Mouse (Mus musculus) hindbrain, postnatal 0 days (tissue): ENCODE results near the gene Il1r2. TPM values are rescaled to one million over a fixed set of nuclear protein-coding genes. Genes with fewer than 3 reads are reported as not detected.

Source experiments
- ATAC-seq: fragments of 200-750 bp; cut with Nextera tagmentation; 2 replicates; pipeline ENCODE4 v1.8.0; 2017; ENCODE audit warnings: mild to moderate bottlenecking, moderate TSS enrichment, moderate library complexity
- DNase-seq: peaks from one replicate; pipeline ENCODE4 v3.0.0-alpha.2; 2015; ENCODE audit warnings: low spot score
- H3K27ac ChIP-seq: fragments of 300-500 bp; sonication (generic); 2 replicates; pipeline ENCODE4 v1.5.1; 2014; ENCODE audit warnings: mild to moderate bottlenecking
- H3K27me3 ChIP-seq: fragments of 300-500 bp; sonication (generic); 2 replicates; pipeline ENCODE4 v1.6.1; 2014; ENCODE audit warnings: low read length, mixed read lengths; ENCODE audit not compliant: insufficient read depth
- H3K36me3 ChIP-seq: fragments of 300-500 bp; sonication (generic); 2 replicates; pipeline ENCODE4 v1.6.1; 2014; ENCODE audit warnings: low read length, mixed read lengths; ENCODE audit not compliant: insufficient read depth
- H3K4me1 ChIP-seq: fragments of 300-500 bp; sonication (generic); 2 replicates; pipeline ENCODE4 v1.6.1; 2014; ENCODE audit warnings: antibody characterized with exemption, low read length, mixed read lengths; ENCODE audit not compliant: insufficient read depth
- H3K4me2 ChIP-seq: fragments of 300-500 bp; sonication (generic); 2 replicates; pipeline ENCODE4 v1.6.1; 2014; ENCODE audit warnings: low read depth, mild to moderate bottlenecking, low read length, moderate library complexity, mixed read lengths
- H3K4me3 ChIP-seq: fragments of 300-500 bp; sonication (generic); 2 replicates; pipeline ENCODE4 v1.5.1; 2014; ENCODE audit warnings: low read length
- H3K9ac ChIP-seq: fragments of 300-500 bp; sonication (generic); replicated peaks from 2 replicates; pipeline ENCODE4 v1.6.1; 2014; ENCODE audit warnings: mild to moderate bottlenecking, low read length, moderate library complexity, mixed read lengths
- H3K9me3 ChIP-seq: fragments of 300-500 bp; sonication (generic); 2 replicates; pipeline ENCODE4 v1.6.1; 2016; ENCODE audit warnings: low read length, mixed read lengths
- CTCF ChIP-seq: IDR thresholded peaks from 2 replicates; pipeline ENCODE4 v1.5.1; 2016; ENCODE audit warnings: antibody characterized with exemption, control low read depth, low read depth
- WGBS: fragments of 180-500 bp; shearing (Covaris S2); extraction: QIAGEN DNeasy Blood & Tissue Kit; methylation state at CpG from one replicate; pipeline ENCODE4 v1.1.7; 2014; 5-methylcytosine and 5-hydroxymethylcytosine counted together
- polyA plus RNA-seq: library from polyadenylated mRNA; unstranded; fragments of >200 nt; fragmentation: Nextera tagmentation; extraction: Ambion mirVana; gene quantifications from 2 replicates; pipeline ENCODE4 v1.2.1, GENCODE M21; 2015
- total RNA-seq: library from RNA; depleted of rRNA; stranded (reverse); fragments of >200 nt; gene quantifications from 2 replicates; pipeline ENCODE4 v1.2.3, GENCODE M21; 2014

Il1r2 gene
- total and polyA plus RNA-seq, 2 experiments from 2014 or later, result 0.37 to 1.5 TPM

- ATAC-seq, result no peak
- H3K4me2 ChIP-seq, result no peak overlapping the region
- no peak for TF ChIP-seq CTCF
These were observed 43.4 kb upstream of the Il1r2 start for GRCm38 (mm10) chr1:40030287-40030975.

DNA sequence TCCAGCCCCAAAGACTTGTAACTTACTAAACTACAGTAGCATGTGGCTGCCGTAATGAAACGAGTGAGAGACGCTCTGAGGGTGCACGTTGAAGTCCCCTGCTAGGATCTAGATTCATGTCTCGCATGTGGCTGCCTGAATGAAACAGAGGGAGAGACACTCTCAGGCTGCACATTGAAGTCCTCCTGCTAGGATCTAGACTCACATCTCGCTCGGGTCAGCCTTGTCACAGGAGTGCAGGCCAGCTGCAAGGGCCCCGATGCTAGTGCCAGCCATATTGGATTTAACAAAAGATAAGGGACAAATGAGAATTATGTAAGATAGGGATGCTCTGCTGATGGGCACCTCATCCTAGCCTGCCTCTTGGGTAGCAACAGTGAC, 42.9 kb upstream of the Il1r2 start:
- Histone ChIP-seq H3K36me3 (peaks cover 8% of the 10 kb centered on the region; the same call in 1 of the 2 replicates), H3K9ac (no peak overlapping the region), H3K4me3 (no peak overlapping the region), H3K27me3 (no peaks in the 10 kb centered on the region), H3K9me3 (no peaks in the 10 kb centered on the region), H3K4me2 (no peak overlapping the region), H3K27ac (no peak overlapping the region), H3K4me1 (no peaks in the 10 kb centered on the region)
- DNase-seq (no peak), ATAC-seq (no peak)
- TF ChIP-seq CTCF, result no peak
- 97% methylated on average over 8 of the region's 8 CpGs for WGBS

More at GRCm38 (mm10) chr1:40030287-40030975, 43.4 kb upstream of the Il1r2 start:
- 89% methylated on average over 14 of the region's 14 CpGs for WGBS
- H3K9me3 ChIP-seq, result no peaks in the 10 kb centered on the region
- no peak overlapping the region for H3K9ac ChIP-seq
- H3K27me3 ChIP-seq, result no peaks in the 10 kb centered on the region
- H3K4me3 ChIP-seq, result no peak overlapping the region
- DNase-seq, result no peak
- H3K4me1 ChIP-seq, result no peaks in the 10 kb centered on the region
- H3K36me3 ChIP-seq, result peaks cover 13% of the 10 kb centered on the region; the same call in 1 of the 2 replicates
- H3K27ac ChIP-seq, result no peak overlapping the region

GRCm38 (mm10) chr1:40031626-40032025, 42.3 kb upstream of the Il1r2 start:
- no peak for ATAC-seq
- H3K4me3 ChIP-seq, result no peak overlapping the region
- H3K36me3 ChIP-seq, result peaks cover 3% of the 10 kb centered on the region; the same call in 1 of the 2 replicates
- H3K9ac ChIP-seq, result no peak overlapping the region
- TF ChIP-seq CTCF, result no peak
- no peaks in the 10 kb centered on the region for H3K9me3 ChIP-seq
- no peak overlapping the region for H3K4me2 ChIP-seq
- H3K27me3 ChIP-seq, result no peaks in the 10 kb centered on the region
- H3K4me1 ChIP-seq, result no peaks in the 10 kb centered on the region
- H3K27ac ChIP-seq, result no peak overlapping the region
- no peak for DNase-seq
- WGBS, result 80% methylated on average over 2 of the region's 2 CpGs

DNA sequence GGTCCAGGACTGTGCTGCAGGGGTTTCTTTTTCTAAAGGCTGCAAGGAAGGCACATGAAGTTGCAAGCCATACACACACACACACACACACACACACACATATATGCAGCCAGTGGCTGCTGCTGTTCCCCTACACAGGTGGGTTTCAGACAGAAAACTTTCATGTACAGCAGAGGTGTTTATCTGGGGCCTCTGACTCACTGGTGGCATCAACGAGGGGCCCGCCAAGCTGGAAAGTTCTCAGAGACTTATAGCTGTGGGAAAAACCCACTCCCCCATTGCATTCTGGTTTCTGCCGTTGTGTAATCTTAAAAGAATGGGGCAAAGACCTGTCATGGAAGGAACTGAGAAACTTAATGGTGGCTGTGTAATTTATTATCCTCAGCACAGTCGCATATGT, 40.6 kb upstream of the Il1r2 start:
- no peaks in the 10 kb centered on the region for H3K4me1 ChIP-seq
- no peak for DNase-seq
- H3K4me3 ChIP-seq, result no peak overlapping the region
- no peaks in the 10 kb centered on the region for H3K36me3 ChIP-seq
- H3K9ac ChIP-seq, result no peak overlapping the region
- no peak overlapping the region for H3K27ac ChIP-seq
- TF ChIP-seq CTCF, result no peak
- no peaks in the 10 kb centered on the region for H3K9me3 ChIP-seq
- H3K4me2 ChIP-seq, result no peak overlapping the region
- ATAC-seq, result no peak
- H3K27me3 ChIP-seq, result no peaks in the 10 kb centered on the region
- WGBS, result 88% methylated on average over 4 of the region's 4 CpGs

DNA sequence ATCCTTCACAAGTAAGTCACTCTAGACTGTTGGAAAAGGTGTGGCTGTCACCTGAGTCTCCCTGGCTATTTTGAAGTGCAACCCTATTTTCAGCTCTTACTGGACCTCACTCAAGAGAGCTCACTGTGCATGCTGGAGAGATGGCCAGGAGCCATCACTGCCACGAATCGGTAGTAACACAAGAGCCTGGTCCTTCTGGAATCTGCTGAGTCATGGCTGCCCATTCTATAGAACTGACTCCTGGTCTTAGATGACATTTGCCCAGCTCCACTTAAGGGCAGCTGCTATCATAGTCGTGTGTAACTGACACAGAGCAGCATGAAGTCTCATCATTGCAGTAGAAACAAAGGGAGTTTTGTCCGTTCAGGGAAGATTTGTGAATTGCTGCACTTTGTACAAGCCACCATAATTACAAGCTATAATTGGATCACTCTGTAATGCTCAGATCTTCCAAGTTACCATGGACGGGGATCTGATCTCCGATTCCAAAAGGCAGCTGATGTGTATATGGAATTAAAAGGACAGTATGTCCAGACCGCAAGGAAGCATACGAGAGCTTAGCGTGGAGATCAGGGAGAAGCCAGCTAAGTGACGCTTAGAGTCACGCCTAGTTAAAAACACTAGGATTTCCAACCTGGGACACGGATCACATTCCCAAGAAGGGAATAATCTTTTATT, 40.0 kb upstream of the Il1r2 start:
- no peak for TF ChIP-seq CTCF
- Histone ChIP-seq H3K4me1 (no peaks in the 10 kb centered on the region), H3K9ac (no peak overlapping the region), H3K9me3 (no peaks in the 10 kb centered on the region), H3K4me2 (no peak overlapping the region), H3K27me3 (no peaks in the 10 kb centered on the region), H3K36me3 (no peaks in the 10 kb centered on the region), H3K27ac (no peak overlapping the region), H3K4me3 (no peak overlapping the region)
- ATAC-seq (no peak), DNase-seq (no peak)
- 55% methylated on average over 12 of the region's 12 CpGs for WGBS

DNA sequence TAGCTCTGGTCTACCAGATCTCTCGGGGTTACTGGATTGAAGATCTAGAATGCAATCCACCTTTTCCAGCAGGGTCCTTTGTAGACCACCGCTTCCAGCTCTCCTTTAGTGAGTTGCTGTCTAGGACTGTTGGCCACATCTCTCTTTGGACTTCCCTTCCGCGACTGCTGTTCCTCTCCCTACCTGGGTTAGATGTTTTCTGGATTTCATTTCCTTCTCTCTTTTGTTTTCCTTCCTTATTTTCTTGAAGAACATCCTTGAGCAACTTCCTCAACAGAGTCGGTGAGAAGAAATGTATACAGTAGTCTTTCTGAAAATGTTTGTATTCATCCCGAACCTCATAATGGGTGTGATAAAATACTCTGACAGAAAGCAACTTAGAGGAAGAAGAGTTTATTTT, 36.0 kb upstream of the Il1r2 start:
- 92% methylated on average over 6 of the region's 6 CpGs for WGBS

GRCm38 (mm10) chr1:40045686-40046085, 28.2 kb upstream of the Il1r2 start:
- Histone ChIP-seq H3K4me1 (no peaks in the 10 kb centered on the region), H3K4me3 (no peak overlapping the region), H3K27ac (no peak overlapping the region), H3K9ac (no peak overlapping the region), H3K9me3 (no peaks in the 10 kb centered on the region), H3K36me3 (no peaks in the 10 kb centered on the region), H3K27me3 (no peaks in the 10 kb centered on the region), H3K4me2 (no peak overlapping the region)
- no peak for DNase-seq
- WGBS, result 86% methylated on average over 6 of the region's 6 CpGs
- ATAC-seq, result no peak
- no peak for TF ChIP-seq CTCF

More for the DNA sequence above, 36.0 kb upstream of the Il1r2 start:
- no peak for DNase-seq
- Histone ChIP-seq H3K27me3 (no peaks in the 10 kb centered on the region), H3K9ac (no peak overlapping the region), H3K9me3 (no peaks in the 10 kb centered on the region), H3K4me2 (no peak overlapping the region), H3K36me3 (no peaks in the 10 kb centered on the region), H3K27ac (no peak overlapping the region), H3K4me1 (no peaks in the 10 kb centered on the region), H3K4me3 (no peak overlapping the region)
- TF ChIP-seq CTCF, result no peak
- no peak for ATAC-seq
